Mouse (Mus musculus) olfactory bulb, adult 2 months (tissue): ENCODE results near the gene Sytl2.

ENCODE experiments used
- CTCF ChIP-seq: fragments of 200-500 bp; IDR thresholded peaks from 2 replicates; pipeline ENCODE4 v1.5.1; 2012; ENCODE audit warnings: low read depth, mild to moderate bottlenecking, low read length, moderate library complexity; ENCODE audit not compliant: insufficient read depth
- POLR2A ChIP-seq: fragments of 200-500 bp; IDR thresholded peaks from 2 replicates; pipeline ENCODE4 v1.6.1; 2012; ENCODE audit warnings: mild to moderate bottlenecking, low read depth, low read length, moderate library complexity; ENCODE audit not compliant: insufficient read depth

DNA sequence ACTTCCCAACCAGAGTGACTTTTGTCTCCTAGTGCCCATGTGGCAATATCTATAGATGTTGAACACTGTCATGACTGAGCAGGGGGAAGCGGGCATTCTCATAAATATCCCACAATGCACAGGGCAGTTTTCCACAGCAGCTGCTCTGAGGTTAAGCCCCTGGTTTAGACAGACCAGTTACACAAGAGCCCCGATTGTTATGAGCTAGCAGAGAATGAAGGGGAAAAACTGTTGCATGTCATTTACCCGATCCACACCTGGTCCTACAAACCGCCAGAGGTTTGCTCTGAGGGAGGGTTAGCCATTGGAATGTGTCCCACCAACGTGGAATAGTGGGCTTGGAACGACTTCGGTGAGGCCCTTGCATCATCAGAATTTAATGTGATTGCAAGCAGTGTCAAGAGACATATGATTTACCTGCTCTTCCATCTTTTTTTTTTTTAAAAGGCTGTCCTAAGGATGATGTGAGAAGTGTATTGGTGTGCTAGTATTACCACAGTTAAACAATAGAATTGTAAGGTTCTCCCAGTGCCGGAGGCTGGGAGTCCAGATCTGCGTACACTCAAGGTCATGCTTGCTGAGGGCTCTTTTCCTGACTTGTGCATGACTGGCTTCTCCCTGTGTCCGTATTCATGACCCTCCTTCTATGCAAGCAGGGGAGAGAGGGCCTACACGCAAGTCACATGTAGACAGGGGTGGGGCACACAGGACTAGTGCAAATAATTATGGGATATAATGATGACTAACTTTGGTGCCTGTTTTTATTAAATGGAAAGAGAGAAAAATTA, 20.1 kb upstream of the Sytl2 start:
- no peak for TF ChIP-seq POLR2A
- no peak for TF ChIP-seq CTCF
